Mouse (Mus musculus) lung, postnatal 0 days (tissue): ENCODE data around the gene Trim2. TPM values are rescaled to one million over a fixed set of nuclear protein-coding genes. Genes with fewer than 3 reads are reported as not detected.
A peak's percentile ranks its signal among the peaks of the same experiment; 100 is the strongest.

Source experiments
- ATAC-seq: fragments of 200-750 bp; cut with Nextera tagmentation; 2 replicates; pipeline ENCODE4 v1.8.0; 2017; ENCODE audit warnings: moderate library complexity
- DNase-seq: peaks from one replicate; pipeline ENCODE4 v3.0.0-alpha.2; 2016; ENCODE audit warnings: low spot score
- H3K27ac ChIP-seq: fragments of 300-500 bp; sonication (generic); 2 replicates; pipeline ENCODE4 v1.5.1; 2014; ENCODE audit warnings: antibody characterized with exemption, mild to moderate bottlenecking, low read length, mixed read lengths
- H3K27me3 ChIP-seq: fragments of 300-500 bp; sonication (generic); replicated peaks from 2 replicates; pipeline ENCODE4 v1.6.1; 2014; ENCODE audit warnings: low read length, mixed read lengths; ENCODE audit not compliant: insufficient read depth
- H3K36me3 ChIP-seq: fragments of 300-500 bp; sonication (generic); 2 replicates; pipeline ENCODE4 v1.6.1; 2014; ENCODE audit warnings: low read length, mixed read lengths; ENCODE audit not compliant: insufficient read depth
- H3K4me1 ChIP-seq: fragments of 300-500 bp; sonication (generic); 2 replicates; pipeline ENCODE4 v1.6.1; 2014; ENCODE audit warnings: antibody characterized with exemption, low read depth, low read length, mixed read lengths; ENCODE audit not compliant: insufficient read depth
- H3K4me2 ChIP-seq: fragments of 300-500 bp; sonication (generic); replicated peaks from 2 replicates; pipeline ENCODE4 v1.6.1; 2014; ENCODE audit warnings: low read depth, mild to moderate bottlenecking, low read length, moderate library complexity, mixed read lengths
- H3K4me3 ChIP-seq: fragments of 300-500 bp; sonication (generic); 2 replicates; pipeline ENCODE4 v1.5.1; 2014; ENCODE audit warnings: low read depth, low read length
- H3K9ac ChIP-seq: fragments of 300-500 bp; sonication (generic); replicated peaks from 2 replicates; pipeline ENCODE4 v1.6.1; 2014; ENCODE audit warnings: low read depth, mild to moderate bottlenecking
- H3K9me3 ChIP-seq: fragments of 300-500 bp; sonication (generic); 2 replicates; pipeline ENCODE4 v1.6.1; 2016; ENCODE audit warnings: low read length, mixed read lengths
- CTCF ChIP-seq: IDR thresholded peaks from 2 replicates; pipeline ENCODE4 v1.5.1; 2016; ENCODE audit warnings: antibody characterized with exemption, mild to moderate bottlenecking
- EP300 ChIP-seq: IDR thresholded peaks from 2 replicates; pipeline ENCODE4 v1.6.1; 2016; ENCODE audit warnings: antibody characterized with exemption, mild to moderate bottlenecking, control low read depth
- WGBS: fragments of 180-500 bp; shearing (Covaris S2); extraction: QIAGEN DNeasy Blood & Tissue Kit; methylation state at CpG from one replicate; pipeline ENCODE4 v1.1.7; 2014; 5-methylcytosine and 5-hydroxymethylcytosine counted together
- polyA plus RNA-seq: library from polyadenylated mRNA; unstranded; fragments of >200 nt; fragmentation: Nextera tagmentation; extraction: Ambion mirVana; gene quantifications from 2 replicates; pipeline ENCODE4 v1.2.1, GENCODE M21; 2015

The Trim2 gene
- polyA plus RNA-seq, 1 experiment from 2014 or later, result 18.7 TPM

- H3K9me3 ChIP-seq, result no peaks in the 10 kb centered on the region
- H3K4me1 ChIP-seq, result no peaks in the 10 kb centered on the region
- H3K27me3 ChIP-seq, result no peaks in the 10 kb centered on the region
- no peak overlapping the region for H3K4me3 ChIP-seq
- 86% methylated on average over 5 of the region's 5 CpGs for WGBS
- ATAC-seq (no peak), DNase-seq (no peak)
- H3K4me2 ChIP-seq, result no peak overlapping the region
- TF ChIP-seq EP300, result no peak
- no peak for TF ChIP-seq CTCF
- no peak overlapping the region for H3K9ac ChIP-seq
- no peak overlapping the region for H3K27ac ChIP-seq
- H3K36me3 ChIP-seq, result no peaks in the 10 kb centered on the region
Observed at GRCm38 (mm10) chr3:84166073-84166472, 140.6 kb downstream of the Trim2 start.

GRCm38 (mm10) chr3:84165391-84165790 lies 141.3 kb downstream of the Trim2 start:
- Histone ChIP-seq H3K27me3 (no peaks in the 10 kb centered on the region), H3K27ac (no peak overlapping the region), H3K4me1 (no peaks in the 10 kb centered on the region), H3K9ac (no peak overlapping the region), H3K4me2 (no peak overlapping the region), H3K36me3 (no peaks in the 10 kb centered on the region), H3K4me3 (no peak overlapping the region), H3K9me3 (no peaks in the 10 kb centered on the region)
- ATAC-seq (no peak), DNase-seq (no peak)
- WGBS, result 91% methylated on average over 3 of the region's 3 CpGs
- no peak for TF ChIP-seq CTCF
- no peak for TF ChIP-seq EP300

GRCm38 (mm10) chr3:84157559-84158350 lies 148.9 kb downstream of the Trim2 start:
- DNase-seq, result no peak
- H3K4me2 ChIP-seq, result no peak overlapping the region
- H3K27me3 ChIP-seq, result no peaks in the 10 kb centered on the region
- H3K4me1 ChIP-seq, result no peaks in the 10 kb centered on the region
- no peak overlapping the region for H3K4me3 ChIP-seq
- no peak overlapping the region for H3K27ac ChIP-seq
- H3K36me3 ChIP-seq, result no peaks in the 10 kb centered on the region
- TF ChIP-seq CTCF (no peak), EP300 (no peak)
- no peak for ATAC-seq
- no peak overlapping the region for H3K9ac ChIP-seq
- WGBS, result 91% methylated on average over 4 of the region's 4 CpGs
- H3K9me3 ChIP-seq, result no peaks in the 10 kb centered on the region

- no peaks in the 10 kb centered on the region for H3K9me3 ChIP-seq
- no peak overlapping the region for H3K9ac ChIP-seq
- no peak for DNase-seq
- TF ChIP-seq CTCF, result no peak
- no peak for TF ChIP-seq EP300
- no peak overlapping the region for H3K4me3 ChIP-seq
- H3K27me3 ChIP-seq, result no peaks in the 10 kb centered on the region
- H3K4me2 ChIP-seq, result no peak overlapping the region
- 61% methylated on average over 4 of the region's 4 CpGs for WGBS
- H3K27ac ChIP-seq, result no peak overlapping the region
- no peaks in the 10 kb centered on the region for H3K36me3 ChIP-seq
- no peaks in the 10 kb centered on the region for H3K4me1 ChIP-seq
- no peak for ATAC-seq
Observed at GRCm38 (mm10) chr3:84157011-84157410, 149.7 kb downstream of the Trim2 start.

- H3K9me3 ChIP-seq, result no peaks in the 10 kb centered on the region
- no peak overlapping the region for H3K27ac ChIP-seq
- TF ChIP-seq CTCF, result no peak
- no peak for TF ChIP-seq EP300
- no peaks in the 10 kb centered on the region for H3K4me1 ChIP-seq
- H3K27me3 ChIP-seq, result no peaks in the 10 kb centered on the region
- WGBS, result 52% methylated on average over 6 of the region's 6 CpGs
- H3K36me3 ChIP-seq, result no peaks in the 10 kb centered on the region
- no peak overlapping the region for H3K4me3 ChIP-seq
- DNase-seq, result no peak
- no peak overlapping the region for H3K9ac ChIP-seq
- no peak for ATAC-seq
- peak overlapping the region; percentile 92; the same call in 1 of the 2 replicates for H3K4me2 ChIP-seq
Observed at GRCm38 (mm10) chr3:84156105-84156504, 150.6 kb downstream of the Trim2 start.

- TF ChIP-seq EP300 (no peak), CTCF (peak; percentile 99)
- peak within 1 kb of the TSS; percentile 26; the same call in 1 of the 2 replicates for H3K9ac ChIP-seq
- peak; percentile 99 for DNase-seq
- ATAC-seq, result peak; percentile 100
- H3K9me3 ChIP-seq, result no peaks in the 10 kb centered on the region
- H3K27me3 ChIP-seq, result no peaks in the 10 kb centered on the region
- no peak within 1 kb of the TSS for H3K27ac ChIP-seq
- H3K36me3 ChIP-seq, result no peaks in the 10 kb centered on the region
- H3K4me2 ChIP-seq, result peak within 1 kb of the TSS; percentile 92
- peak within 1 kb of the TSS; percentile 47 for H3K4me3 ChIP-seq
- WGBS, result 2% methylated on average over 29 of the region's 29 CpGs
- H3K4me1 ChIP-seq, result no peaks in the 10 kb centered on the region
Observed at GRCm38 (mm10) chr3:84155558-84156006, 151.1 kb downstream of the Trim2 start, which contains the start of gene Mnd1. Gene Mnd1, minus strand, starts transcription at chr3:84155786.
